Mouse (Mus musculus) limb, embryonic 14.5 days (tissue): ENCODE results near the gene Git2. TPM values are rescaled to one million over a fixed set of nuclear protein-coding genes. Genes with fewer than 3 reads are reported as not detected.

ENCODE experiments used
- ATAC-seq: fragments of 200-750 bp; cut with Nextera tagmentation; 2 replicates; pipeline ENCODE4 v1.8.0; 2017; ENCODE audit warnings: low read depth, moderate number of reproducible peaks, moderate TSS enrichment; ENCODE audit not compliant: low FRiP score
- DNase-seq: peaks from one replicate; pipeline ENCODE4 v3.0.0-alpha.2; 2015; ENCODE audit warnings: low spot score
- H3K27ac ChIP-seq: fragments of 300-500 bp; sonication (generic); replicated peaks from 2 replicates; pipeline ENCODE4 v1.5.1; 2014; ENCODE audit warnings: low read depth, mild to moderate bottlenecking, low read length, moderate library complexity, mixed read lengths
- H3K27me3 ChIP-seq: fragments of 300-500 bp; sonication (generic); 2 replicates; pipeline ENCODE4 v1.6.1; 2014; ENCODE audit warnings: low read length, mixed read lengths; ENCODE audit not compliant: control insufficient read depth, insufficient read depth
- H3K36me3 ChIP-seq: fragments of 300-500 bp; sonication (generic); 2 replicates; pipeline ENCODE4 v1.6.1; 2014; ENCODE audit warnings: mild to moderate bottlenecking, low read length, moderate library complexity, mixed read lengths; ENCODE audit not compliant: control insufficient read depth, insufficient read depth
- H3K4me1 ChIP-seq: fragments of 300-500 bp; sonication (generic); 2 replicates; pipeline ENCODE4 v1.6.1; 2014; ENCODE audit warnings: antibody characterized with exemption, low read length, mixed read lengths; ENCODE audit not compliant: control insufficient read depth, insufficient read depth
- H3K4me2 ChIP-seq: fragments of 300-500 bp; sonication (generic); replicated peaks from 2 replicates; pipeline ENCODE4 v1.6.1; 2014; ENCODE audit warnings: low read depth, mild to moderate bottlenecking, low read length, moderate library complexity; ENCODE audit not compliant: severe bottlenecking
- H3K4me3 ChIP-seq: fragments of 300-500 bp; sonication (generic); replicated peaks from 2 replicates; pipeline ENCODE4 v1.5.1; 2014; ENCODE audit warnings: low read length
- H3K9ac ChIP-seq: fragments of 300-500 bp; sonication (generic); 2 replicates; pipeline ENCODE4 v1.6.1; 2014; ENCODE audit warnings: mild to moderate bottlenecking, low read depth, low read length, moderate library complexity; ENCODE audit not compliant: severe bottlenecking
- H3K9me3 ChIP-seq: fragments of 300-500 bp; sonication (generic); 2 replicates; pipeline ENCODE4 v1.6.1; 2016; ENCODE audit warnings: low read length; ENCODE audit not compliant: control insufficient read depth
- POLR2A ChIP-seq: fragments of 200-500 bp; IDR thresholded peaks from 2 replicates; pipeline ENCODE4 v1.8.0; 2012; ENCODE audit warnings: inconsistent platforms, mild to moderate bottlenecking, moderate library complexity, borderline replicate concordance; ENCODE audit not compliant: insufficient read depth, insufficient read length; ENCODE audit errors: extremely low read depth
- WGBS: fragments of 180-500 bp; shearing (Covaris S2); extraction: QIAGEN DNeasy Blood & Tissue Kit; methylation state at CpG from one replicate; pipeline ENCODE4 v1.1.7; 2014; 5-methylcytosine and 5-hydroxymethylcytosine counted together
- polyA plus RNA-seq, 2 experiments: library from polyadenylated mRNA; depleted of rRNA in 1 of 2; stranded (reverse) in 1 of 2; unstranded in 1 of 2; fragments of >200 nt; fragmentation: Nextera tagmentation in 1 of 2; extraction: Ambion mirVana in 1 of 2; gene quantifications; 2 replicates each; pipeline versions ENCODE4 v1.2.1 to v1.2.3; 2012 to 2014

Git2 gene
- polyA plus RNA-seq, 2 experiments = 41.6 to 64.2 TPM

DNA sequence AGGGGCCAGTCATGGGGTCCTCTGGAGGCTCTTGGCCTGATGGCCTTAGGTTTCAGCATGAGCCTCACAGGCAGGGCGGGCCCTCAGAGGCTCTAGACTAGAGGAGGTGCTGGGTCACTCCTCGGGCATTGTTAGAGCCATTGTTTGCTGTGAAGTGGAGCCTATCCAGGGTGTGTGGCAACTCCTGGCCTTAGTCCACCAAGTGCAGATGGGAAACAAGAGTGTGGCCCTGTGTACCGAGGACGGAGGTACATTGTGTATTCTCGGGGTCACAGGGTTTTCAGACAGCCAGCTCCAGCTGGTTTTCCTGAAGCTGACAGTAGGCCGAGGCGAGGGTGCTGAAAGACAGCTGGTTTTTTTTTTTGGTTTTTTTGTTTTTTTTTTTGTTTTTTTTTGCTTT, 18.0 kb upstream of the Git2 start:
- TF ChIP-seq POLR2A = no peak
- ATAC-seq (no peak), DNase-seq (no peak)
- WGBS = 91% methylated on average over 7 of the region's 7 CpGs
- H3K4me1 ChIP-seq = peaks cover 5% of the 10 kb centered on the region; the same call in 1 of the 2 replicates
- no peak overlapping the region for H3K27ac ChIP-seq
- no peak overlapping the region for H3K4me3 ChIP-seq
- H3K4me2 ChIP-seq = no peak overlapping the region
- H3K36me3 ChIP-seq = peaks cover 70% of the 10 kb centered on the region
- no peaks in the 10 kb centered on the region for H3K27me3 ChIP-seq
- H3K9ac ChIP-seq = no peak overlapping the region
- no peaks in the 10 kb centered on the region for H3K9me3 ChIP-seq

DNA sequence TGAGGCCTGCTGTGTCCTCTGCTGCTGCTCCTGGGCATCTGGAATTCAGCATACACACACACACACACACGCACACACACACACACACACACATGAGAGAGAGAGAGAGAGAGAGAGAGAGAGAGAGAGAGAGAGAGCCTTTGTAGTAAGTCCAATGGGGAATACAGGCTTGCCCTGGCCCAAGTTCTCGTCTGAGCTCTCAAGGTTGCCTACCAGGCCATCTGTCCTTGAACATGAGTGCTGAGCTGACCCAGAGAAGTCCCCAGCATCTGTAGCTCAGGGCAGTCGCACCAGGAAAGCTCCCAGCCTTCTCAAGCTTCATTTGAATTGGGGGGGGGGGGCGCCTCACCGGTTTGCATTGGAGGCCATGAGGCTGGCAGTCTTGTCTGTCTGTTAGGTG, 9.9 kb upstream of the Git2 start:
- Histone ChIP-seq H3K9ac (no peak overlapping the region), H3K9me3 (no peaks in the 10 kb centered on the region), H3K4me2 (no peak overlapping the region), H3K27me3 (no peaks in the 10 kb centered on the region), H3K4me3 (no peak overlapping the region), H3K27ac (no peak overlapping the region), H3K4me1 (no peaks in the 10 kb centered on the region), H3K36me3 (peaks cover 32% of the 10 kb centered on the region)
- ATAC-seq (no peak), DNase-seq (no peak)
- 71% methylated on average over 5 of the region's 5 CpGs for WGBS
- TF ChIP-seq POLR2A = no peak

DNA sequence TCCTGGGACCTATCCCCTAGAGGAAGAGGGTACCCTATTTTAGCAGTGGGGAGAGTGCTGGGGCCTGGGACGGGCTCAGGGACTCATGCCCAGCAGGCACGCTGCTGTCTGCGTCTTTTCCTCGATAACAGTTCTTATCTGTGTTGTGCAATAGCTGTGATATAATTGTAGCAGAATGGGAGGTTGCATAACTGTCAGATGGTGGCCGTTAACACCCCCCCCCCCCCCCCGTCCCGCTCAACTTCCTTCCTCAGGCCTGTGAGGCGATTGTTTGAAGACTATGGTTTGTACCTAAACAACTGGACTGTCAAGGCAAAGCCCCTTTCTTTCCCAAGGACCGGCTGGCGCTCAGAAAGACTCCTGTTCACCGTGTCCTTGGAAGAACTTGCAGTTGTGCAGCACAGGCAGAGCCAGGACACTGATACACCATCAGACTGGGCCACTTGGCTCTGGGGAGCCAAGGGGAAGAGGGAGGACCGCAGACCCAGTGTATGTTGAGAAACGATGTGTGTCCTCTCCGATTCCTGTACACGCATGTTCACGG, 9.4 kb upstream of the Git2 start:
- 80% methylated on average over 16 of the region's 16 CpGs for WGBS
- no peaks in the 10 kb centered on the region for H3K4me1 ChIP-seq
- TF ChIP-seq POLR2A = no peak
- no peaks in the 10 kb centered on the region for H3K27me3 ChIP-seq
- no peak overlapping the region for H3K9ac ChIP-seq
- no peak overlapping the region for H3K4me2 ChIP-seq
- no peak for ATAC-seq
- H3K9me3 ChIP-seq = no peaks in the 10 kb centered on the region
- H3K36me3 ChIP-seq = peaks cover 31% of the 10 kb centered on the region
- DNase-seq = no peak
- H3K27ac ChIP-seq = no peak overlapping the region
- no peak overlapping the region for H3K4me3 ChIP-seq

DNA sequence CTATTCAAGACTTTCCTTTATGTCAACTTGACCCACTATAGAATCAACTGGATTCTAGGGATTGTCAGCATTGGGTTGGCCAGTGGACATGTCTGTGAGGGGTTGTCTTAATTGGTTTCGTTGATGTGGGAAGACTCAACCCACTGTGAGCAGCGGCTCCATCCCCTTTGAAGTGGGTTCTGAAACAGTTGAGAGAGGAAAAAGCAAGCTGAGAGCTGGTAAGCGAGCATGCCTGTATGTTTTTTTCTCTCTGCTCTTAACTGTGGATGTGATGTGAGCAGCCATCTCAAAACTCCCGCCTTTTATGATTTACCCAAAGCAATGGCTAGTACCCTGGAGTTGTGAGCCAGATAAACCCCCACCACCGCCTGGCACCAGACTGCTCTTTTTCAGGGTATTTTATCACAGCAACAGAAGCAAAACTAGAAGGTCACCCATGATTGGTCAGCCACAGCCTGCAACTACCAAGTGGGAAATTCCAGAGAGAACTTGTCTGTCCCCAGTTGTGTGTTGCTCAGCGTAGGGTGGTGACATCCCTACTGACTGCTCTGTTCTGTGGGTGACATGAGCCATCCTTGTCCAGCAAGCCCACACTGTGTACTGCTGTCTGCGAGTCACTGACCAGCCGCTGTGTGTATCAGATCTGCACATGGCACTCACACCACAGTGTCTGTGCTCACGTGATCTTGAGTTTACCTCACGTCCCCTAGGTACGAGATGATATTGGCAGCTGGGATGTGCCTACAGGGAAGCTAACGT, 8.3 kb upstream of the Git2 start:
- ATAC-seq = no peak
- Histone ChIP-seq H3K9me3 (no peaks in the 10 kb centered on the region), H3K36me3 (peaks cover 20% of the 10 kb centered on the region), H3K9ac (no peak overlapping the region), H3K27ac (no peak overlapping the region), H3K4me3 (no peak overlapping the region), H3K27me3 (no peaks in the 10 kb centered on the region), H3K4me1 (no peaks in the 10 kb centered on the region), H3K4me2 (no peak overlapping the region)
- TF ChIP-seq POLR2A = no peak
- no peak for DNase-seq
- 85% methylated on average over 12 of the region's 12 CpGs for WGBS

DNA sequence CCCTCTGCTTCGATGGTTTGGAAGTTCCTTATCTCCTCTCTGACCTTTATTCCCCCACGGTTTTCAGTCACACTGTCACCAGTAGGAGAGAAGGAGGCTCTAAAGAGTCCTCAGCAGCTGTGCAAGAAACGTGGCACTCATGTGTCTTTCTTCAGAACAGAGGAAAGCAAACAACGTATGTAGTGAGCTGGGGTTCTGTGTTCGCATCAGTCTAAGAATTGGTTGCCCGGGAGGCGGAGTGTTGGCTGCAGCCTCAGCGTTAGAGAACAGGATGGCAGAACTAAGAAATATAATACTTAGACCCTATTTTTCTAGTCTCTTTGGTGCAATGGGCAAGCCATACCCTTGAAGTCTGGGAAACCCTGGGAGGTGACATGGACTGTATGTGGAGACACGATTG, 7.7 kb upstream of the Git2 start:
- H3K36me3 ChIP-seq = peaks cover 20% of the 10 kb centered on the region
- TF ChIP-seq POLR2A = no peak
- ATAC-seq (no peak), DNase-seq (no peak)
- no peaks in the 10 kb centered on the region for H3K27me3 ChIP-seq
- H3K9ac ChIP-seq = no peak overlapping the region
- no peak overlapping the region for H3K27ac ChIP-seq
- no peaks in the 10 kb centered on the region for H3K4me1 ChIP-seq
- H3K4me3 ChIP-seq = no peak overlapping the region
- H3K4me2 ChIP-seq = no peak overlapping the region
- 88% methylated on average over 9 of the region's 9 CpGs for WGBS
- no peaks in the 10 kb centered on the region for H3K9me3 ChIP-seq
